Comparison of ENCODE assay signal across 13 mouse cellular contexts in genomic region chr8:93088686-93089122, GRCm38 (mm10). TPM values are rescaled to one million over a fixed set of nuclear protein-coding genes. Genes with fewer than 3 reads are reported as not detected.
DNase-seq lines count a peak whose midpoint lies in the region; ATAC-seq and TF ChIP-seq lines count a peak whose summit lies in the region.
"Had no signal": no experiment of that assay in that cellular context is flagged by ENCODE, and none has a peak within 500 bp of the region (broad histone marks: within the 10 kb centered on the region; RNA-seq: fewer than 3 reads in every experiment).

No protein-coding gene starts in this region.

- DNase-seq in kidney, postnatal 10 days: peak; percentile 6
- DNase-seq in kidney, postnatal 14 days: no peak
- peak; percentile 4 for DNase-seq in midbrain, postnatal 0 days (ENCODE audit: low spot score)
- no peak for DNase-seq in spleen, postnatal 10 days (ENCODE audit: low spot score in 2 of 2)
- no peak for DNase-seq in cerebellum, adult 9-10 months
- DNase-seq: cerebellum, adult 11-12 months; liver, embryonic 13.5 days had no signal

- no peak overlapping the region for H3K9ac ChIP-seq in embryonic facial prominence, embryonic 12.5 days
- no peak overlapping the region for H3K9ac ChIP-seq in intestine, embryonic 15.5 days
- H3K9ac ChIP-seq in midbrain, postnatal 0 days (replicated peaks; ENCODE audit: low read length, poor library complexity, severe bottlenecking): no peak overlapping the region
- H3K9ac ChIP-seq: liver, embryonic 13.5 days had no signal

- peak overlapping the region; percentile 70; the same call in 1 of the 2 replicates for H3K27ac ChIP-seq in embryonic facial prominence, embryonic 12.5 days
- H3K27ac ChIP-seq in intestine, embryonic 15.5 days: no peak overlapping the region
- H3K27ac ChIP-seq in midbrain, postnatal 0 days (ENCODE audit: low read depth, low read length): no peak overlapping the region
- H3K27ac ChIP-seq: liver, embryonic 13.5 days had no signal

- no peaks in the 10 kb centered on the region for H3K27me3 ChIP-seq in embryonic facial prominence, embryonic 12.5 days
- H3K27me3 ChIP-seq in intestine, embryonic 15.5 days (replicated peaks): no peaks in the 10 kb centered on the region
- H3K27me3 ChIP-seq in midbrain, postnatal 0 days (ENCODE audit: insufficient read depth, low read length): no peaks in the 10 kb centered on the region
- H3K27me3 ChIP-seq: liver, embryonic 13.5 days had no signal

- no peak for TF ChIP-seq CTCF in midbrain, postnatal 0 days (IDR thresholded peaks at IDR 0.05)

- peak overlapping the region; percentile 35 for H3K4me2 ChIP-seq in embryonic facial prominence, embryonic 12.5 days (replicated peaks)
- H3K4me2 ChIP-seq in intestine, embryonic 15.5 days (replicated peaks): no peak overlapping the region; the same call in 1 of the 2 replicates
- no peak overlapping the region for H3K4me2 ChIP-seq in midbrain, postnatal 0 days (ENCODE audit: low read depth, low read length, poor library complexity, severe bottlenecking)
- H3K4me2 ChIP-seq: liver, embryonic 13.5 days had no signal

- H3K36me3 ChIP-seq in embryonic facial prominence, embryonic 12.5 days: no peaks in the 10 kb centered on the region
- H3K36me3 ChIP-seq in intestine, embryonic 15.5 days: no peaks in the 10 kb centered on the region
- H3K36me3 ChIP-seq in midbrain, postnatal 0 days (ENCODE audit: insufficient read depth, low read length): no peaks in the 10 kb centered on the region
- H3K36me3 ChIP-seq: liver, embryonic 13.5 days had no signal

- peak; percentile 93 for ATAC-seq in embryonic facial prominence, embryonic 12.5 days (ENCODE audit: insufficient number of reproducible peaks, insufficient read depth, low FRiP score, low TSS enrichment)
- peak; percentile 67; the same call in 1 of the 2 replicates for ATAC-seq in intestine, embryonic 15.5 days
- no peak for ATAC-seq in midbrain, postnatal 0 days (ENCODE audit: low FRiP score)
- ATAC-seq in erythroid progenitor cell, adult 5-6 weeks (replicated peaks; ENCODE audit: low FRiP score, poor library complexity, severe bottlenecking): no peak
- ATAC-seq: activated CD4-positive, CD25-positive, alpha-beta regulatory T cell, adult 4 months had no signal

- no peaks in the 10 kb centered on the region for H3K4me1 ChIP-seq in embryonic facial prominence, embryonic 12.5 days
- H3K4me1 ChIP-seq in intestine, embryonic 15.5 days (replicated peaks): no peaks in the 10 kb centered on the region
- no peaks in the 10 kb centered on the region for H3K4me1 ChIP-seq in midbrain, postnatal 0 days (ENCODE audit: insufficient read depth, low read length)
- H3K4me1 ChIP-seq: liver, embryonic 13.5 days had no signal

- H3K9me3 ChIP-seq in embryonic facial prominence, embryonic 12.5 days: no peaks in the 10 kb centered on the region
- H3K9me3 ChIP-seq in intestine, embryonic 15.5 days: no peaks in the 10 kb centered on the region
- H3K9me3 ChIP-seq in midbrain, postnatal 0 days (ENCODE audit: low read length): no peaks in the 10 kb centered on the region
- H3K9me3 ChIP-seq: liver, embryonic 13.5 days had no signal

- 8% methylated on average over 2 of the region's 2 CpGs for WGBS in embryonic facial prominence, embryonic 12.5 days
- 6% methylated on average over 2 of the region's 2 CpGs for WGBS in intestine, embryonic 15.5 days
- 3% methylated on average over 2 of the region's 2 CpGs for WGBS in midbrain, postnatal 0 days

- H3K4me3 ChIP-seq in embryonic facial prominence, embryonic 12.5 days: peak overlapping the region; percentile 3; the same call in 1 of the 2 replicates
- H3K4me3 ChIP-seq in intestine, embryonic 15.5 days (replicated peaks): no peak overlapping the region
- H3K4me3 ChIP-seq in midbrain, postnatal 0 days (ENCODE audit: low read depth, low read length): no peak overlapping the region
- H3K4me3 ChIP-seq: liver, embryonic 13.5 days had no signal

RNA-seq across cellular contexts. Expression of gene Ces1b, which starts 8.9 kb away (rescaled TPM):
- not detected in 2 replicates for polyA plus RNA-seq in embryonic facial prominence, embryonic 12.5 days (2016; fragmentation: Nextera tagmentation; extraction: Ambion mirVana)
- 0.14 and 0.16 TPM in 2 replicates for polyA plus RNA-seq in intestine, embryonic 15.5 days (2015; fragmentation: Nextera tagmentation; extraction: Ambion mirVana)
- not detected in 2 replicates for total RNA-seq in midbrain, postnatal 0 days (2014; rRNA removed)
- polyA plus RNA-seq in midbrain, postnatal 0 days (2015; fragmentation: Nextera tagmentation; extraction: Ambion mirVana): not detected in 2 replicates
- not detected in 2 replicates for total RNA-seq in erythroid progenitor cell, adult 5-6 weeks (2015; ENCODE audit: low replicate concordance)
- total RNA-seq in erythroid progenitor cell, adult 5-6 weeks (2017; ENCODE audit: low replicate concordance): not detected in 2 replicates
- total RNA-seq: CH12.LX; hematopoietic stem cell, adult 5-6 weeks had no signal
- polyA plus RNA-seq: activated CD4-positive, CD25-positive, alpha-beta regulatory T cell, adult 4 months; liver, embryonic 13.5 days had no signal

RNA-seq across cellular contexts. Expression of gene Ces1a, which starts 40.7 kb away (rescaled TPM):
- polyA plus RNA-seq in embryonic facial prominence, embryonic 12.5 days (2016; fragmentation: Nextera tagmentation; extraction: Ambion mirVana): not detected in 2 replicates
- not detected in 2 replicates for polyA plus RNA-seq in intestine, embryonic 15.5 days (2015; fragmentation: Nextera tagmentation; extraction: Ambion mirVana)
- not detected in 2 replicates for total RNA-seq in midbrain, postnatal 0 days (2014; rRNA removed)
- polyA plus RNA-seq in midbrain, postnatal 0 days (2015; fragmentation: Nextera tagmentation; extraction: Ambion mirVana): 0.09 TPM in 1 of 2 replicates, not detected in the other
- not detected in 2 replicates for total RNA-seq in erythroid progenitor cell, adult 5-6 weeks (2015; ENCODE audit: low replicate concordance)
- not detected in 2 replicates for total RNA-seq in erythroid progenitor cell, adult 5-6 weeks (2017; ENCODE audit: low replicate concordance)
- total RNA-seq: CH12.LX; hematopoietic stem cell, adult 5-6 weeks had no signal
- polyA plus RNA-seq: activated CD4-positive, CD25-positive, alpha-beta regulatory T cell, adult 4 months; liver, embryonic 13.5 days had no signal

RNA-seq across cellular contexts. Expression of gene Ces1c, which starts 42.4 kb away (rescaled TPM):
- not detected in 2 replicates for polyA plus RNA-seq in embryonic facial prominence, embryonic 12.5 days (2016; fragmentation: Nextera tagmentation; extraction: Ambion mirVana)
- polyA plus RNA-seq in intestine, embryonic 15.5 days (2015; fragmentation: Nextera tagmentation; extraction: Ambion mirVana): 1.2 and 1.9 TPM in 2 replicates
- total RNA-seq in midbrain, postnatal 0 days (2014; rRNA removed): not detected in 2 replicates
- polyA plus RNA-seq in midbrain, postnatal 0 days (2015; fragmentation: Nextera tagmentation; extraction: Ambion mirVana): not detected in 2 replicates
- 2.5 TPM in 1 of 2 replicates, not detected in the other for total RNA-seq in erythroid progenitor cell, adult 5-6 weeks (2015; ENCODE audit: low replicate concordance)
- total RNA-seq in erythroid progenitor cell, adult 5-6 weeks (2017; ENCODE audit: low replicate concordance): not detected in 2 replicates
- total RNA-seq: CH12.LX; hematopoietic stem cell, adult 5-6 weeks had no signal
- polyA plus RNA-seq: activated CD4-positive, CD25-positive, alpha-beta regulatory T cell, adult 4 months had no signal

Comparison
In these comparisons a context has a peak if more than half of its experiments do, and no peak if none do; other contexts are left out.
1. DNase-seq: peak in kidney, postnatal 10 days (single experiment) and midbrain, postnatal 0 days (single experiment); none in kidney, postnatal 14 days (single experiment), spleen, postnatal 10 days (0 of 2) and cerebellum, adult 9-10 months (single experiment).
2. ATAC-seq: peak in embryonic facial prominence, embryonic 12.5 days (single experiment) and intestine, embryonic 15.5 days (single experiment); none in midbrain, postnatal 0 days (single experiment) and erythroid progenitor cell, adult 5-6 weeks (single experiment).